Mouse (Mus musculus): ENCODE measurements around the gene Cgas. TPM values are rescaled to one million over a fixed set of nuclear protein-coding genes. Genes with fewer than 3 reads are reported as not detected.

Cgas gene
- polyA plus RNA-seq, 1 experiment from 2014 or later: 0.86 TPM

GRCm38 (mm10) chr9:78429551-78429950 lies 13.5 kb downstream of the Cgas start:
- DNase-seq (ENCODE audit: low spot score) (no peak), ATAC-seq (no peak)
- Histone ChIP-seq H3K4me3 (ENCODE audit: low read depth, low read length) (no peak overlapping the region), H3K9ac (replicated peaks; ENCODE audit: low read depth) (no peak overlapping the region), H3K27me3 (replicated peaks; ENCODE audit: insufficient read depth, low read length) (no peaks in the 10 kb centered on the region), H3K4me2 (replicated peaks; ENCODE audit: low read depth, low read length) (no peak overlapping the region), H3K36me3 (ENCODE audit: insufficient read depth, low read length) (no peaks in the 10 kb centered on the region), H3K27ac (ENCODE audit: low read length) (no peak overlapping the region), H3K9me3 (ENCODE audit: low read length) (no peaks in the 10 kb centered on the region), H3K4me1 (ENCODE audit: insufficient read depth, low read depth, low read length) (no peaks in the 10 kb centered on the region)
- no peak for TF ChIP-seq CTCF (IDR thresholded peaks at IDR 0.05)
- TF ChIP-seq EP300 (IDR thresholded peaks at IDR 0.05): no peak
- WGBS: 48% methylated on average over 2 of the region's 2 CpGs

GRCm38 (mm10) chr9:78428870-78429432 lies 14.1 kb downstream of the Cgas start:
- DNase-seq (ENCODE audit: low spot score) (no peak), ATAC-seq (no peak)
- no peaks in the 10 kb centered on the region for H3K4me1 ChIP-seq (ENCODE audit: insufficient read depth, low read depth, low read length)
- no peaks in the 10 kb centered on the region for H3K36me3 ChIP-seq (ENCODE audit: insufficient read depth, low read length)
- whole genome bisulfite sequencing: 66% methylated on average over 4 of the region's 4 CpGs
- no peak overlapping the region for H3K4me3 ChIP-seq (ENCODE audit: low read depth, low read length)
- no peak overlapping the region for H3K9ac ChIP-seq (replicated peaks; ENCODE audit: low read depth)
- H3K27me3 ChIP-seq (replicated peaks; ENCODE audit: insufficient read depth, low read length): no peaks in the 10 kb centered on the region
- no peak overlapping the region for H3K27ac ChIP-seq (ENCODE audit: low read length)
- H3K4me2 ChIP-seq (replicated peaks; ENCODE audit: low read depth, low read length): no peak overlapping the region
- no peaks in the 10 kb centered on the region for H3K9me3 ChIP-seq (ENCODE audit: low read length)
- TF ChIP-seq CTCF (IDR thresholded peaks at IDR 0.05) (no peak), EP300 (IDR thresholded peaks at IDR 0.05) (no peak)

- H3K4me1 ChIP-seq (ENCODE audit: insufficient read depth, low read depth, low read length): no peaks in the 10 kb centered on the region
- H3K27me3 ChIP-seq (replicated peaks; ENCODE audit: insufficient read depth, low read length): no peaks in the 10 kb centered on the region
- H3K4me3 ChIP-seq (ENCODE audit: low read depth, low read length): no peak overlapping the region
- H3K9ac ChIP-seq (replicated peaks; ENCODE audit: low read depth): no peak overlapping the region
- no peaks in the 10 kb centered on the region for H3K9me3 ChIP-seq (ENCODE audit: low read length)
- TF ChIP-seq CTCF (IDR thresholded peaks at IDR 0.05): no peak
- TF ChIP-seq EP300 (IDR thresholded peaks at IDR 0.05): no peak
- 0 out of 2 replicates have a peak overlapping the region, but pooled peaks have one; percentile 63 for H3K4me2 ChIP-seq (replicated peaks; ENCODE audit: low read depth, low read length)
- ATAC-seq (peak; percentile 6; the same call in 1 of the 2 replicates), DNase-seq (ENCODE audit: low spot score) (peak; percentile 17)
- 79% methylated on average over 6 of the region's 6 CpGs for WGBS
- no peaks in the 10 kb centered on the region for H3K36me3 ChIP-seq (ENCODE audit: insufficient read depth, low read length)
- no peak overlapping the region for H3K27ac ChIP-seq (ENCODE audit: low read length)
These were observed 14.9 kb downstream of the Cgas start for GRCm38 (mm10) chr9:78428185-78428584.

- peak; percentile 73 for ATAC-seq
- TF ChIP-seq EP300 (IDR thresholded peaks at IDR 0.05) (no peak), CTCF (IDR thresholded peaks at IDR 0.05) (no peak)
- WGBS: 28% methylated on average over 23 of the region's 27 CpGs
- no peak overlapping the region for H3K27ac ChIP-seq (ENCODE audit: low read length)
- H3K4me3 ChIP-seq (ENCODE audit: low read depth, low read length): peak overlapping the region; percentile 10; the same call in 1 of the 2 replicates
- no peaks in the 10 kb centered on the region for H3K9me3 ChIP-seq (ENCODE audit: low read length)
- H3K9ac ChIP-seq (replicated peaks; ENCODE audit: low read depth): no peak overlapping the region
- H3K4me1 ChIP-seq (ENCODE audit: insufficient read depth, low read depth, low read length): no peaks in the 10 kb centered on the region
- H3K36me3 ChIP-seq (ENCODE audit: insufficient read depth, low read length): no peaks in the 10 kb centered on the region
- H3K4me2 ChIP-seq (replicated peaks; ENCODE audit: low read depth, low read length): peak overlapping the region; percentile 63
- no peaks in the 10 kb centered on the region for H3K27me3 ChIP-seq (replicated peaks; ENCODE audit: insufficient read depth, low read length)
- DNase-seq (ENCODE audit: low spot score): peak; percentile 28
These were observed 15.7 kb downstream of the Cgas start for GRCm38 (mm10) chr9:78427362-78427781.

- H3K4me1 ChIP-seq (ENCODE audit: insufficient read depth, low read depth, low read length): no peaks in the 10 kb centered on the region
- peaks cover 1% of the 10 kb centered on the region for H3K27me3 ChIP-seq (replicated peaks; ENCODE audit: insufficient read depth, low read length)
These were observed 41.4 kb downstream of the Cgas start for GRCm38 (mm10) chr9:78401596-78401995.

GRCm38 (mm10) chr9:78400570-78400969 lies 42.5 kb downstream of the Cgas start:
- Histone ChIP-seq H3K9ac (replicated peaks; ENCODE audit: low read depth) (no peak overlapping the region), H3K9me3 (ENCODE audit: low read length) (no peaks in the 10 kb centered on the region), H3K27me3 (replicated peaks; ENCODE audit: insufficient read depth, low read length) (peaks cover 12% of the 10 kb centered on the region), H3K27ac (ENCODE audit: low read length) (no peak overlapping the region), H3K4me1 (ENCODE audit: insufficient read depth, low read depth, low read length) (peaks cover 6% of the 10 kb centered on the region; the same call in 1 of the 2 replicates), H3K36me3 (ENCODE audit: insufficient read depth, low read length) (no peaks in the 10 kb centered on the region), H3K4me3 (ENCODE audit: low read depth, low read length) (no peak overlapping the region), H3K4me2 (replicated peaks; ENCODE audit: low read depth, low read length) (no peak overlapping the region)
- TF ChIP-seq CTCF (IDR thresholded peaks at IDR 0.05) (no peak), EP300 (IDR thresholded peaks at IDR 0.05) (no peak)
- ATAC-seq (no peak), DNase-seq (ENCODE audit: low spot score) (no peak)
- WGBS: 50% methylated on average over 5 of the region's 5 CpGs

More at GRCm38 (mm10) chr9:78401596-78401995, 41.4 kb downstream of the Cgas start:
- Histone ChIP-seq H3K4me2 (replicated peaks; ENCODE audit: low read depth, low read length) (no peak overlapping the region), H3K36me3 (ENCODE audit: insufficient read depth, low read length) (no peaks in the 10 kb centered on the region), H3K9me3 (ENCODE audit: low read length) (no peaks in the 10 kb centered on the region), H3K9ac (replicated peaks; ENCODE audit: low read depth) (no peak overlapping the region), H3K27ac (ENCODE audit: low read length) (no peak overlapping the region), H3K4me3 (ENCODE audit: low read depth, low read length) (no peak overlapping the region)
- DNase-seq (ENCODE audit: low spot score) (no peak), ATAC-seq (no peak)
- no peak for TF ChIP-seq CTCF (IDR thresholded peaks at IDR 0.05)
- TF ChIP-seq EP300 (IDR thresholded peaks at IDR 0.05): no peak
- 89% methylated on average over 7 of the region's 7 CpGs for WGBS
